Mouse (Mus musculus) MEL (cell line): Measurements from ENCODE around the gene Dynlrb2. TPM values are rescaled to one million over a fixed set of nuclear protein-coding genes. Genes with fewer than 3 reads are reported as not detected.

Experiments
- DNase-seq: peaks from one replicate; pipeline ENCODE4 v3.0.0; 2011; ENCODE audit warnings: low read depth, low spot score
- H3K27ac ChIP-seq: 2 replicates; pipeline ENCODE4 v1.5.1; 2012; ENCODE audit warnings: low read depth, mild to moderate bottlenecking, control low read depth, low read length, moderate library complexity; ENCODE audit not compliant: control insufficient read depth
- H3K27me3 ChIP-seq, 2 experiments: fragments of 150-350 bp in 1 of 2; sonication (generic) in 1 of 2; 2 replicates each; pipeline ENCODE4 v1.6.1; 2012; ENCODE audit warnings: low read length in 2 of 2, mild to moderate bottlenecking in 2 of 2, improper control_type of control experiment in 1 of 2, moderate library complexity in 1 of 2; ENCODE audit not compliant: insufficient read depth in 2 of 2, control insufficient read depth in 1 of 2
- H3K36me3 ChIP-seq, 2 experiments: 2 replicates each; pipeline ENCODE4 v1.6.1; 2012 to 2014; ENCODE audit warnings: low read length in 2 of 2, improper control_type of control experiment in 1 of 2, inconsistent platforms in 1 of 2, mild to moderate bottlenecking in 1 of 2; ENCODE audit not compliant: insufficient read depth in 2 of 2, control insufficient read depth in 1 of 2
- H3K4me1 ChIP-seq, 2 experiments: fragments of 150-350 bp in 1 of 2; sonication (generic) in 1 of 2; 2 replicates each; pipeline ENCODE4 v1.6.1; 2012; ENCODE audit warnings: low read length in 2 of 2, improper control_type of control experiment in 1 of 2, mild to moderate bottlenecking in 1 of 2; ENCODE audit not compliant: insufficient read depth in 2 of 2, control insufficient read depth in 1 of 2
- H3K4me3 ChIP-seq, 2 experiments: fragments of 150-350 bp in 1 of 2; sonication (generic) in 1 of 2; 2 replicates each; pipeline ENCODE4 v1.5.1; 2012; ENCODE audit warnings: low read depth in 2 of 2, low read length in 2 of 2, mild to moderate bottlenecking in 2 of 2, moderate library complexity in 2 of 2, control low read depth in 1 of 2, improper control_type of control experiment in 1 of 2; ENCODE audit not compliant: control insufficient read depth in 1 of 2, insufficient read depth in 1 of 2
- H3K79me2 ChIP-seq: 2 replicates; pipeline ENCODE4 v1.6.1; 2012; ENCODE audit warnings: mild to moderate bottlenecking, low read length, moderate library complexity; ENCODE audit not compliant: control insufficient read depth, poor library complexity, insufficient read depth
- H3K9ac ChIP-seq: 2 replicates; pipeline ENCODE4 v1.6.1; 2012; ENCODE audit warnings: low read depth, mild to moderate bottlenecking, control low read depth, low read length, moderate library complexity; ENCODE audit not compliant: control insufficient read depth, poor library complexity, severe bottlenecking
- H3K9me3 ChIP-seq: fragments of 150-350 bp; sonication (generic); replicated peaks from 2 replicates; pipeline ENCODE4 v1.6.1; 2012; ENCODE audit warnings: mild to moderate bottlenecking, low read length, improper control_type of control experiment, moderate library complexity; ENCODE audit not compliant: insufficient read depth
- BHLHE40 ChIP-seq: IDR thresholded peaks from 2 replicates; pipeline ENCODE4 v1.6.1; 2012; ENCODE audit warnings: low read depth, mild to moderate bottlenecking, inconsistent platforms, low read length, improper control_type of control experiment, borderline replicate concordance
- CHD2 ChIP-seq: IDR thresholded peaks from 2 replicates; pipeline ENCODE4 v1.6.1; 2011; ENCODE audit warnings: low read length, improper control_type of control experiment
- CTCF ChIP-seq, 3 experiments: IDR thresholded peaks in 2 of 3; conservative IDR thresholded peaks in 1 of 3; 2 replicates each; pipeline ENCODE4 v1.5.1; 2011 to 2012; ENCODE audit warnings: low read length in 3 of 3, low read depth in 2 of 3, mild to moderate bottlenecking in 2 of 3, improper control_type of control experiment in 1 of 3, inconsistent platforms in 1 of 3, mixed read lengths in 1 of 3, moderate library complexity in 1 of 3; ENCODE audit not compliant: control insufficient read depth in 1 of 3, insufficient read depth in 1 of 3, poor library complexity in 1 of 3, severe bottlenecking in 1 of 3
- ETS1 ChIP-seq: IDR thresholded peaks from 2 replicates; pipeline ENCODE4 v1.6.1; 2012; ENCODE audit warnings: low read depth, mild to moderate bottlenecking, inconsistent platforms, low read length, improper control_type of control experiment, moderate library complexity
- GABPA ChIP-seq: IDR thresholded peaks from 2 replicates; pipeline ENCODE4 v1.6.1; 2012; ENCODE audit warnings: low read depth, mild to moderate bottlenecking, inconsistent platforms, low read length, improper control_type of control experiment, moderate library complexity
- GATA1 ChIP-seq: IDR thresholded peaks from 2 replicates; pipeline ENCODE4 v1.6.1; 2011; ENCODE audit warnings: low read depth, low read length, improper control_type of control experiment
- KAT2A ChIP-seq: conservative IDR thresholded peaks from 2 replicates; pipeline ENCODE4 v1.6.1; 2012; ENCODE audit warnings: low read depth, low read length, improper control_type of control experiment, inconsistent platforms
- MEF2A ChIP-seq: IDR thresholded peaks from 2 replicates; pipeline ENCODE4 v1.6.1; 2014; ENCODE audit warnings: low read depth, mild to moderate bottlenecking, inconsistent platforms, low read length, improper control_type of control experiment; ENCODE audit not compliant: poor library complexity, insufficient replicate concordance, severe bottlenecking; ENCODE audit errors: extremely low read depth
- MXI1 ChIP-seq: IDR thresholded peaks from 2 replicates; pipeline ENCODE4 v1.6.1; 2011; ENCODE audit warnings: mild to moderate bottlenecking, low read depth, low read length, improper control_type of control experiment
- MYB ChIP-seq: IDR thresholded peaks from 2 replicates; pipeline ENCODE4 v1.6.1; 2011; ENCODE audit warnings: mild to moderate bottlenecking, low read depth, low read length, improper control_type of control experiment
- MYC ChIP-seq: IDR thresholded peaks from 2 replicates; pipeline ENCODE4 v1.6.1; 2011; ENCODE audit warnings: low read depth, mild to moderate bottlenecking, low read length, improper control_type of control experiment, moderate library complexity
- NELFE ChIP-seq: IDR thresholded peaks from 2 replicates; pipeline ENCODE4 v1.6.1; 2011; ENCODE audit warnings: low read depth, low read length, improper control_type of control experiment
- SIN3A ChIP-seq: IDR thresholded peaks from 2 replicates; pipeline ENCODE4 v1.6.1; 2012; ENCODE audit warnings: low read length, improper control_type of control experiment, inconsistent platforms
- SMC3 ChIP-seq: IDR thresholded peaks from 2 replicates; pipeline ENCODE4 v1.6.1; 2011; ENCODE audit warnings: low read depth, low read length, improper control_type of control experiment
- TAL1 ChIP-seq: IDR thresholded peaks from 2 replicates; pipeline ENCODE4 v1.6.1; 2012; ENCODE audit warnings: mild to moderate bottlenecking, inconsistent platforms, low read length, moderate library complexity, mixed read lengths
- USF2 ChIP-seq, 2 experiments: IDR thresholded peaks; 2 replicates each; pipeline ENCODE4 v1.6.1; 2011 to 2012; ENCODE audit warnings: improper control_type of control experiment in 2 of 2, low read length in 2 of 2, borderline replicate concordance in 1 of 2, inconsistent platforms in 1 of 2, low read depth in 1 of 2, mild to moderate bottlenecking in 1 of 2; ENCODE audit not compliant: insufficient read depth in 1 of 2
- ZKSCAN1 ChIP-seq: IDR thresholded peaks from 2 replicates; pipeline ENCODE4 v1.6.1; 2012; ENCODE audit warnings: low read depth, mild to moderate bottlenecking, inconsistent platforms, low read length, improper control_type of control experiment, moderate library complexity
- ZMIZ1 ChIP-seq: IDR thresholded peaks from 2 replicates; pipeline ENCODE4 v1.6.1; 2012; ENCODE audit warnings: low read depth, mild to moderate bottlenecking, inconsistent platforms, low read length, improper control_type of control experiment, moderate library complexity
- ZNF384 ChIP-seq: IDR thresholded peaks from 2 replicates; pipeline ENCODE4 v1.6.1; 2012; ENCODE audit warnings: low read depth, mild to moderate bottlenecking, inconsistent platforms, low read length, improper control_type of control experiment
- polyA plus RNA-seq, 2 experiments: library from polyadenylated mRNA; stranded (reverse) in 1 of 2; unstranded in 1 of 2; fragments of >175 nt in 1 of 2; fragments of >200 nt in 1 of 2; gene quantifications; 2 replicates each; pipeline versions ENCODE4 v1.2.1 to v1.2.4; 2012; ENCODE audit warnings: low replicate concordance in 2 of 2, low read depth in 1 of 2; ENCODE audit not compliant: insufficient read length in 2 of 2, insufficient read depth in 1 of 2, missing spikeins in 1 of 2
- total RNA-seq: library from RNA; depleted of rRNA; stranded (reverse); fragments of 300-350 nt; gene quantifications from 2 replicates; pipeline ENCODE4 v1.2.3, GENCODE M21; 2012

Dynlrb2 gene
- total and polyA plus RNA-seq, 3 experiments: not detected

DNA sequence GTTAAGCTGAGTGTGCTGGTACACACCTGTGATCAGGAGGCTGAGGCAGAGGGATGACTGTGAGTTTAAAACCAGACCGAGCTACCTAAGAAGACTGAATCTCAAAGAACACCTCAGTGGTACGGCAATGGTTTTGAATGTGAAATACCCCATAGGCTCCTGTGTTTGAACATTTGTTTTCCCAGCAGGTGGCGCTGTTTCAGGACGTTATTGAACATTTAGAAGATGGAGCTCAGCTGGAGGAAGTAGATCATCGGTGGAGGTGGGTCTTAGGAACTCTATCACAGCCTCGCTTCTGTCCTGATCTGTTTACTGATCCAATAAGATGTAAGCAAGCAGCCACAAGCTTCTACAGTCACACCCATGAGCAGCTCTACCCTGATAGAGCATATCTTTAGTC, 28.3 kb downstream of the Dynlrb2 start:
- Histone ChIP-seq H3K4me1 (no peaks in the 10 kb centered on the region), H3K4me3 (no peak overlapping the region), H3K9ac (no peak overlapping the region), H3K27ac (no peak overlapping the region), H3K36me3 (no peaks in the 10 kb centered on the region), H3K9me3 (no peaks in the 10 kb centered on the region), H3K79me2 (no peaks in the 10 kb centered on the region), H3K27me3 (no peaks in the 10 kb centered on the region)
- DNase-seq: peak; percentile 10
- TF ChIP-seq SMC3: 0 out of 2 replicates have a peak, but pooled peaks have one; percentile 6
- TF ChIP-seq CTCF (IDR thresholded peaks at IDR 0.05 in 2 of 3, conservative IDR thresholded peaks at IDR 0.05 in 1 of 3; ENCODE audit: control insufficient read depth in 1 of 3, insufficient read depth in 1 of 3, low read depth in 2 of 3, low read length in 3 of 3, poor library complexity in 1 of 3, severe bottlenecking in 1 of 3): peak in 1 of 3 experiments; percentile 1; a peak in 1 of 6 replicates
- TF ChIP-seq ETS1: no peak

DNA sequence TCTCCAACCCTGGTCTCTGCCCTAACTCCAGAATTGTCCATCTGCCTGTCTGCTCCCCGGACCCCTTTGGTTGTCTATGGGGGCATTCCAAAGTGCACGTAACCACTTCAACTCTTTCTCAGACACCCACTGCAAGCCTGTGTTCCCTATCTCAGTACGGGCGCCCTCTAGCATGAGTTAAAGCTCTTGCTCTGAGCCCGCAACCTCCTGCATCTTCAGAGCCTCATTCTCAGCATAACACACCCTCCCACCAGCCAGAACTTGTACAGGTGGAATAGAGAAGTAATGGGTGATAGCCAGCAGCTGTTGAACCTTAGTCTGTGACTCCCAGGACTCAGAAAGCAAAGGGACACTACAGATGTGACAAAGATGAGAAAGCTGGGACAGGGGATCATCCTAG, 32.0 kb downstream of the Dynlrb2 start:
- H3K9ac ChIP-seq: no peak overlapping the region
- TF ChIP-seq ZKSCAN1 (no peak), MXI1 (no peak), MYB (no peak), TAL1 (no peak), ZMIZ1 (no peak), GABPA (no peak), NELFE (no peak), KAT2A (no peak), ZNF384 (no peak), MEF2A (no peak), GATA1 (no peak), MYC (no peak), SIN3A (no peak), BHLHE40 (no peak), USF2 (IDR thresholded peaks at IDR 0.05; ENCODE audit: borderline replicate concordance in 1 of 2, insufficient read depth in 1 of 2, low read depth in 1 of 2, low read length in 2 of 2) (no peak), CHD2 (no peak)
- H3K27me3 ChIP-seq: no peaks in the 10 kb centered on the region
- no peaks in the 10 kb centered on the region for H3K36me3 ChIP-seq
- no peak for DNase-seq
- no peaks in the 10 kb centered on the region for H3K9me3 ChIP-seq
- no peaks in the 10 kb centered on the region for H3K79me2 ChIP-seq
- H3K4me1 ChIP-seq: no peaks in the 10 kb centered on the region
- no peak overlapping the region for H3K27ac ChIP-seq
- H3K4me3 ChIP-seq: no peak overlapping the region
